Mouse (Mus musculus) bone marrow macrophage, adult 2 months (primary cell): ENCODE measurements around the gene Glycam1. TPM values are rescaled to one million over a fixed set of nuclear protein-coding genes. Genes with fewer than 3 reads are reported as not detected.

Source experiments
- H3K27ac ChIP-seq: 2 replicates; pipeline ENCODE4 v1.5.1; 2012; ENCODE audit warnings: low read depth, low read length; ENCODE audit not compliant: insufficient read depth
- H3K4me1 ChIP-seq: 2 replicates; pipeline ENCODE4 v1.6.1; 2012; ENCODE audit warnings: low read length; ENCODE audit not compliant: control insufficient read depth, insufficient read depth
- H3K4me3 ChIP-seq: 2 replicates; pipeline ENCODE4 v1.5.1; 2012; ENCODE audit warnings: mild to moderate bottlenecking, low read length, moderate library complexity; ENCODE audit not compliant: insufficient read depth
- CTCF ChIP-seq: IDR thresholded peaks from 2 replicates; pipeline ENCODE4 v1.5.1; 2012; ENCODE audit warnings: low read depth, mild to moderate bottlenecking, low read length, moderate library complexity
- POLR2A ChIP-seq: IDR thresholded peaks from 2 replicates; pipeline ENCODE4 v1.6.1; 2012; ENCODE audit warnings: mild to moderate bottlenecking, low read depth, low read length, borderline replicate concordance
- polyA plus RNA-seq: library from polyadenylated mRNA; stranded (reverse); fragments of >200 nt; gene quantifications from 2 replicates; pipeline ENCODE4 v1.2.4, GENCODE M21; 2012; ENCODE audit not compliant: missing spikeins, insufficient read depth, insufficient read length

The Glycam1 gene
- polyA plus RNA-seq, 1 experiment, result not detected

DNA sequence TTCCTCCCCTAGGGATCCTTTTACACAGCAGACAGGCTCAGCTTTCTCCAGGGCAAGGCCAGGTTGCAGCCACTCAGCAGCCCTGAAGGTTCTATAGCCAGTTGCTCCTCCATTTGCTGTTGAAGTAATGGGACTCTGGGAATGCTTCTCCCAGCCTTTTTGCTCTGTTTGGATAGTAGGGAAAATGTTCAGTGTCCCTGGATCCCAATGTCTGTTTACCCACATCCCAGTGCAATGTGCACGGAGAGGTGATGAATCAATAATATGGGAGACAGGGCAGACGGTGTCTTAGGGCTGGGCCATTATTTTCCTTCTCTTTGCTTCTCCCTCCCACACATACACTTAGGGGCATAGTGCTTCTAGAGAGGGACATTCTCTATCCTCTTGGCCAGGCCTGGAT lies 25.6 kb downstream of the Glycam1 start:
- TF ChIP-seq POLR2A (no peak), CTCF (no peak)
- no peaks in the 10 kb centered on the region; the same call in 1 of the 2 replicates for H3K4me1 ChIP-seq
- H3K27ac ChIP-seq, result no peak overlapping the region
- H3K4me3 ChIP-seq, result no peak overlapping the region

DNA sequence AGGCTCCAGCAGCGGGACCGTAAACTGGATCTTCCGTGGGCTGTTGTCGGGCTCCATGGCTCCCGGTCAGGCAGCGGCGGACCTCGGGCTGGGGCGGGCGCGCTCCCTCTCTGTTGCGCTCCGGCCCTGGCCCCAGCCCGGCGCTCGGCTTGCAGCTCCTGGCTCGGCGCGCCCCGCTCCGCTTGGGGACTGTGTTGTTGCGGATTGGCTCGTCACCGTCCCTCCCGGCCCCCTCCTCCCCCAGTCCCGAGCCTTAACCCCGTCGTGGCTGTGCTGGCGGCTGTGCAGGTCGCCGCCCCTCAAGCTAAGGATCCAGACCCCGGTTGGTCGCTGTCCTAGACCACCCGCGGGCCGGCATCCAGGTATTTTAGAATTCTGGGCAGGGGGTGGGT lies 27.1 kb downstream of the Glycam1 start, which contains the start of gene Ppp1r1a:
Ppp1r1a (minus strand) TSS at position 182 of the 392 bp plus-strand sequence.
- no peak for TF ChIP-seq POLR2A
- no peak for TF ChIP-seq CTCF
- no peak within 1 kb of the TSS for H3K27ac ChIP-seq
- peak within 1 kb of the TSS; percentile 46 for H3K4me3 ChIP-seq
- H3K4me1 ChIP-seq, result no peaks in the 10 kb centered on the region; the same call in 1 of the 2 replicates

- TF ChIP-seq POLR2A (no peak), CTCF (no peak)
- Histone ChIP-seq H3K4me1 (no peaks in the 10 kb centered on the region; the same call in 1 of the 2 replicates), H3K27ac (no peak overlapping the region), H3K4me3 (peak overlapping the region; percentile 46)
Measured at GRCm38 (mm10) chr15:103537011-103537821, 27.7 kb downstream of the Glycam1 start.

GRCm38 (mm10) chr15:103536456-103536855 lies 28.4 kb downstream of the Glycam1 start:
- no peak overlapping the region for H3K27ac ChIP-seq
- H3K4me1 ChIP-seq, result no peaks in the 10 kb centered on the region; the same call in 1 of the 2 replicates
- TF ChIP-seq POLR2A, result no peak
- no peak for TF ChIP-seq CTCF
- no peak overlapping the region for H3K4me3 ChIP-seq

GRCm38 (mm10) chr15:103535786-103536185 lies 29.1 kb downstream of the Glycam1 start:
- TF ChIP-seq CTCF (no peak), POLR2A (no peak)
- Histone ChIP-seq H3K4me3 (no peak overlapping the region), H3K4me1 (no peaks in the 10 kb centered on the region; the same call in 1 of the 2 replicates), H3K27ac (no peak overlapping the region)

- Histone ChIP-seq H3K4me1 (no peaks in the 10 kb centered on the region; the same call in 1 of the 2 replicates), H3K27ac (no peak overlapping the region), H3K4me3 (no peak overlapping the region)
- no peak for TF ChIP-seq CTCF
- TF ChIP-seq POLR2A, result no peak
Measured at GRCm38 (mm10) chr15:103535030-103535429, 29.9 kb downstream of the Glycam1 start.

DNA sequence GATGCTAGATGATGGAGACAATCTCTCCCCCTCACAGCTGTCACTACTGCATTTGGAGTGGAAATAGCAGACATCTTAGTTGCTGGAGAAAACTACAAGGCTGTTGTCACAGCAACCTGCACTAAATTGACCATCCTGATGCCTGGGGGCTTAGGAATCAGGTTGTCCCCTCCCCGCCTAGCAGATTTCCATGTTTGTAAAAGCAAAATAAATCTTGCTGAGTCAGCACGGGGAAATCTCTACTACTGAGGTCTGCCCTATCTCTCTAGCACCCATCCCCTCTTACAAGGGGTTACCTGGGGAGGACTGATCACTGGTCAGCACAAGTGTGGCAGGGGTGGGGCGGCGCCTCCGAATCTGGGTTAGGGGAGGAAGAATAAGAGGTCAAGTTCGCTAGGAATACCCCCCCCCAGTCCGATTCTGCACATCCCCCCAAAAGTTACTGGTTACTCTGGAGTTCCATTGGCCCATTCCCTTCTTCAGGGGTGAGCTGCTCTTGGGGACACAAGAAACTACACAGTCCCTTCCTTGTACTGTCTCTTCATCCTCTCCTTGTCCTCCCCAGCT lies 30.7 kb downstream of the Glycam1 start:
- Histone ChIP-seq H3K4me3 (no peak overlapping the region), H3K4me1 (no peaks in the 10 kb centered on the region; the same call in 1 of the 2 replicates), H3K27ac (no peak overlapping the region)
- TF ChIP-seq CTCF, result no peak
- no peak for TF ChIP-seq POLR2A

DNA sequence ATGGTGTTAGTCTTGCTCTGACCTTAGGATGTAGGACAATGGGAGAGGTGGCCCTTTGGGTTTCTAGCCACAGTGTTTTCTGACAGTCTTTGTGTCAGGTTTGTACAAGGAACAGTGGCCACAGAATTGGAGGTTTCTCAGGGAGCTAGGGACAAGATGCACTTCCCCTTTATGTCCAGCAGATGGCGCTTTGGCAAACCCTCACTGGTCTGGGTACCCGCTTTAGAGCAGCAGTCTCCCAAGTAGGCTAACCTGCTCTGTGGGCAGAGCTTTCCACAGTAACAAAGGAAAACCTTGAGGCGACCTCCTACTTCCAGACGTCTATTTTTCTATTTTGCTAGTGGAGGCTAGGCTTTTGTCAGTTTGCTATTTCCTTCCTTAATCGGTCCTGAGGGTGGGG lies 34.5 kb downstream of the Glycam1 start:
- H3K27ac ChIP-seq, result no peak overlapping the region
- H3K4me3 ChIP-seq, result no peak overlapping the region
- no peak for TF ChIP-seq POLR2A
- TF ChIP-seq CTCF, result peak; percentile 91
- H3K4me1 ChIP-seq, result no peaks in the 10 kb centered on the region

DNA sequence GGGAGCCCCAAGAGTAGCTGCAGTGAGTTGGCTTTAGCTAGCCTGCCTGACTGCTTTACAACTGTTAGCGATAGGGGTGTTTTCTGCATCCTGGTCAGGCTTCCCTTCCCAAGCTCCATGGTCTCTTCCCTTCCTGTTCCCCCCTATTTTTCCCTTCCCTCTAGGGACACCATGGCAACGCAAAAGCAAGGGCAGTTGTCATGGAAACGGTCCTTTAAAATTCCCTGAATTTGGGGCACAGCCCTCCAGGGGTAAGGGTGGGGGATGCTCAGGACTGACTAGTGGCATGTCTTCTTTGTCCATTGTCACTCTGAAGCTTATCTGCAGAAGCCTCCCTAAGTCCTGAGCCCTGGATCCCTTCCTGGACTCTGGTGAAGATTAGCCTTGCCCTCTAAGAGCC lies 41.7 kb downstream of the Glycam1 start:
- Histone ChIP-seq H3K4me3 (no peak overlapping the region), H3K27ac (no peak overlapping the region), H3K4me1 (0 out of 2 replicates have a peak, but pooled peaks cover 4% of the 10 kb centered on the region)
- no peak for TF ChIP-seq CTCF
- no peak for TF ChIP-seq POLR2A

GRCm38 (mm10) chr15:103522458-103523099 lies 42.3 kb downstream of the Glycam1 start:
- H3K27ac ChIP-seq, result no peak overlapping the region
- TF ChIP-seq CTCF, result no peak
- no peak for TF ChIP-seq POLR2A
- H3K4me3 ChIP-seq, result no peak overlapping the region
- H3K4me1 ChIP-seq, result 0 out of 2 replicates have a peak, but pooled peaks cover 4% of the 10 kb centered on the region
